Mouse (Mus musculus) lung, embryonic 16.5 days (tissue): ENCODE measurements around the gene Zscan21. TPM values are rescaled to one million over a fixed set of nuclear protein-coding genes. Genes with fewer than 3 reads are reported as not detected.
"Not testable (repeated sequence)": the region's sequence is repeated elsewhere in the genome, so short reads cannot be mapped to it uniquely, and the experiment has no call there.

Experiments used
- ATAC-seq: fragments of 200-750 bp; cut with Nextera tagmentation; 2 replicates; pipeline ENCODE4 v1.8.0; 2017; ENCODE audit warnings: low read depth, mild to moderate bottlenecking, moderate library complexity
- H3K27ac ChIP-seq: fragments of 300-500 bp; sonication (generic); 2 replicates; pipeline ENCODE4 v1.5.1; 2014; ENCODE audit warnings: mild to moderate bottlenecking, control low read depth, low read length
- H3K27me3 ChIP-seq: fragments of 300-500 bp; sonication (generic); 2 replicates; pipeline ENCODE4 v1.6.1; 2014; ENCODE audit warnings: low read depth, low read length, mixed read lengths; ENCODE audit not compliant: control insufficient read depth, insufficient read depth
- H3K36me3 ChIP-seq: fragments of 300-500 bp; sonication (generic); 2 replicates; pipeline ENCODE4 v1.6.1; 2014; ENCODE audit warnings: low read length; ENCODE audit not compliant: control insufficient read depth, insufficient read depth
- H3K4me1 ChIP-seq: fragments of 300-500 bp; sonication (generic); replicated peaks from 2 replicates; pipeline ENCODE4 v1.6.1; 2014; ENCODE audit warnings: low read length, mixed read lengths; ENCODE audit not compliant: control insufficient read depth, insufficient read depth
- H3K4me2 ChIP-seq: fragments of 300-500 bp; sonication (generic); 2 replicates; pipeline ENCODE4 v1.6.1; 2014; ENCODE audit warnings: low read depth, low read length, control low read depth
- H3K4me3 ChIP-seq: fragments of 300-500 bp; sonication (generic); 2 replicates; pipeline ENCODE4 v1.5.1; 2014; ENCODE audit warnings: mild to moderate bottlenecking, low read length, control low read depth
- H3K9ac ChIP-seq: fragments of 300-500 bp; sonication (generic); 2 replicates; pipeline ENCODE4 v1.6.1; 2014; ENCODE audit warnings: low read length, control low read depth
- H3K9me3 ChIP-seq: fragments of 300-500 bp; sonication (generic); 2 replicates; pipeline ENCODE4 v1.6.1; 2016; ENCODE audit warnings: low read length; ENCODE audit not compliant: control insufficient read depth
- WGBS: fragments of 180-500 bp; shearing (Covaris S2); extraction: QIAGEN DNeasy Blood & Tissue Kit; methylation state at CpG from one replicate; pipeline ENCODE4 v1.1.7; 2014; 5-methylcytosine and 5-hydroxymethylcytosine counted together
- polyA plus RNA-seq: library from polyadenylated mRNA; unstranded; fragments of >200 nt; fragmentation: Nextera tagmentation; extraction: Ambion mirVana; gene quantifications from 2 replicates; pipeline ENCODE4 v1.2.1, GENCODE M21; 2015

The Zscan21 gene
- polyA plus RNA-seq, 1 experiment from 2014 or later, result 57.9 TPM

- H3K9me3 ChIP-seq, result no peaks in the 10 kb centered on the region
Observed at GRCm38 (mm10) chr5:138104976-138105375, 11.7 kb upstream of the Zscan21 start.

GRCm38 (mm10) chr5:138107130-138107529, 9.6 kb upstream of the Zscan21 start:
- H3K4me1 ChIP-seq, result no peaks in the 10 kb centered on the region
- no peak overlapping the region for H3K4me2 ChIP-seq
- 67% methylated on average over 3 of the region's 3 CpGs for WGBS
- no peak overlapping the region for H3K9ac ChIP-seq
- H3K27me3 ChIP-seq, result no peaks in the 10 kb centered on the region
- peaks cover 20% of the 10 kb centered on the region for H3K36me3 ChIP-seq
- H3K9me3 ChIP-seq, result no peaks in the 10 kb centered on the region
- no peak overlapping the region for H3K4me3 ChIP-seq
- ATAC-seq, result no peak
- no peak overlapping the region for H3K27ac ChIP-seq

More at GRCm38 (mm10) chr5:138104976-138105375, 11.7 kb upstream of the Zscan21 start:
- Histone ChIP-seq H3K4me1 (no peaks in the 10 kb centered on the region), H3K4me3 (no peak overlapping the region), H3K27ac (no peak overlapping the region), H3K9ac (no peak overlapping the region), H3K4me2 (no peak overlapping the region), H3K27me3 (no peaks in the 10 kb centered on the region), H3K36me3 (peaks cover 32% of the 10 kb centered on the region)
- ATAC-seq, result no peak
- 49% methylated on average over 2 of the region's 2 CpGs for WGBS

- ATAC-seq, H3K4me2 ChIP-seq, H3K27ac ChIP-seq, H3K4me1 ChIP-seq, H3K36me3 ChIP-seq, H3K27me3 ChIP-seq, H3K4me3 ChIP-seq, H3K9me3 ChIP-seq, H3K9ac ChIP-seq: not testable (repeated sequence)
- WGBS, result 67% methylated on average over 3 of the region's 4 CpGs
Observed at GRCm38 (mm10) chr5:138109847-138110396, 6.8 kb upstream of the Zscan21 start.

- 5% methylated on average over 16 of the region's 16 CpGs for WGBS
- H3K36me3 ChIP-seq, result peaks cover 5% of the 10 kb centered on the region; the same call in 1 of the 2 replicates
- peak; percentile 53 for ATAC-seq
- H3K27me3 ChIP-seq, result no peaks in the 10 kb centered on the region
- H3K4me3 ChIP-seq, result peak overlapping the region; percentile 79
- no peaks in the 10 kb centered on the region for H3K9me3 ChIP-seq
- H3K9ac ChIP-seq, result peak overlapping the region; percentile 84
- peaks cover 11% of the 10 kb centered on the region for H3K4me1 ChIP-seq
- peak overlapping the region; percentile 63 for H3K4me2 ChIP-seq
- peak overlapping the region; percentile 96 for H3K27ac ChIP-seq
Observed at GRCm38 (mm10) chr5:138117199-138118015, 704 bp downstream of the Zscan21 start.

- peaks cover 11% of the 10 kb centered on the region for H3K4me1 ChIP-seq
- H3K27me3 ChIP-seq, result no peaks in the 10 kb centered on the region
- H3K27ac ChIP-seq, result no peak overlapping the region; the same call in 1 of the 2 replicates
- no peak for ATAC-seq
- H3K36me3 ChIP-seq, result peaks cover 6% of the 10 kb centered on the region
- H3K4me3 ChIP-seq, result peak overlapping the region; percentile 79
- H3K9ac ChIP-seq, result peak overlapping the region; percentile 84
- no peaks in the 10 kb centered on the region for H3K9me3 ChIP-seq
- WGBS, result 60% methylated on average over 3 of the region's 3 CpGs
- peak overlapping the region; percentile 63 for H3K4me2 ChIP-seq
Observed at GRCm38 (mm10) chr5:138118041-138118440, 1.3 kb downstream of the Zscan21 start.

GRCm38 (mm10) chr5:138132425-138133064, 15.8 kb downstream of the Zscan21 start:
- ATAC-seq, result no peak
- WGBS, result 84% methylated on average over 5 of the region's 5 CpGs
- peaks cover 54% of the 10 kb centered on the region for H3K36me3 ChIP-seq

GRCm38 (mm10) chr5:138137257-138137656, 20.6 kb downstream of the Zscan21 start:
- Histone ChIP-seq H3K9me3 (no peaks in the 10 kb centered on the region), H3K9ac (no peak overlapping the region), H3K4me1 (no peaks in the 10 kb centered on the region), H3K36me3 (peaks cover 26% of the 10 kb centered on the region), H3K27ac (no peak overlapping the region), H3K4me3 (no peak overlapping the region), H3K27me3 (no peaks in the 10 kb centered on the region), H3K4me2 (no peak overlapping the region)
- WGBS, result 37% methylated on average over 4 of the region's 4 CpGs
- ATAC-seq, result no peak

More at GRCm38 (mm10) chr5:138132425-138133064, 15.8 kb downstream of the Zscan21 start:
- Histone ChIP-seq H3K4me2 (no peak overlapping the region), H3K4me1 (no peaks in the 10 kb centered on the region), H3K9ac (no peak overlapping the region), H3K9me3 (no peaks in the 10 kb centered on the region), H3K4me3 (no peak overlapping the region), H3K27me3 (no peaks in the 10 kb centered on the region), H3K27ac (no peak overlapping the region)

- Histone ChIP-seq H3K27me3 (no peaks in the 10 kb centered on the region), H3K27ac (no peak overlapping the region), H3K36me3 (peaks cover 21% of the 10 kb centered on the region), H3K4me2 (no peak overlapping the region), H3K4me1 (no peaks in the 10 kb centered on the region), H3K9me3 (no peaks in the 10 kb centered on the region), H3K4me3 (no peak overlapping the region), H3K9ac (no peak overlapping the region)
- ATAC-seq, result no peak
- 53% methylated on average over 8 of the region's 8 CpGs for WGBS
Observed at GRCm38 (mm10) chr5:138137935-138138549, 21.3 kb downstream of the Zscan21 start.

GRCm38 (mm10) chr5:138138585-138138984, 21.9 kb downstream of the Zscan21 start:
- Histone ChIP-seq H3K27me3 (no peaks in the 10 kb centered on the region), H3K4me3 (no peak overlapping the region), H3K36me3 (peaks cover 15% of the 10 kb centered on the region), H3K27ac (no peak overlapping the region), H3K4me2 (no peak overlapping the region), H3K9me3 (no peaks in the 10 kb centered on the region), H3K9ac (no peak overlapping the region), H3K4me1 (no peaks in the 10 kb centered on the region)
- no peak for ATAC-seq
- WGBS, result 73% methylated on average over 4 of the region's 4 CpGs
